ENCODE assay signal across 9 mouse cellular contexts in the genomic region with DNA sequence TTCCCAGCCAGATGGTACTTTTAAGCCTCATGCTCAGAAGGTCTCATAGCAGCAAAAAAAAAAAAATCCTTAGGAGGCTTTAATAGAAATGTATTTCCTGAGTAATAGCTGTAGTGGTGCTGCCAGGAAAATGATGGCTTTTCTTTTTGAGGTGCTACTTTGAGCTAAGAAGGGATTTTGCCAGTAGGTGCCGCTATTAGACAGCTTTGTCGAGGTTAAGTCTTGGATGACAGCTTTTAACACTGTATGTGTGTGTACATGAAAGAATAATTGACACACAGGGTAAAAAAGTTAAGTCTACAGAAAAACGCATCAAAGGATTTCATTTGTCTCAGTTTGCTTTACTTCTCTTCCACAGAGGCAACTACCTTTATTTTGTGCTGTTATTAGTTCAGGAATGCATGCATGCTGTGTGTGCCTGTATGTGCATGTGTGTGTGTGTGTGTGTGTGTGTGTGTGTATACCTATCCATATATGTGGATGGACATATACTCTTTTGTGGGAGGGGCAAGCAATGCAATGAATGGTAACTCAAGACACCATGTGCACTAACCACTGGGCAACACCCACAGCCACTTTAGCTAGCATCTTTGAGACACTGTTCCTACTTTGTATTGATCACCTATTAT. TPM values are rescaled to one million over a fixed set of nuclear protein-coding genes. Genes with fewer than 3 reads are reported as not detected.
DNase-seq lines count a peak whose midpoint lies in the region; ATAC-seq and TF ChIP-seq lines count a peak whose summit lies in the region.
"Had no signal": no experiment of that assay in that cellular context is flagged by ENCODE, and none has a peak within 500 bp of the region (broad histone marks: within the 10 kb centered on the region; RNA-seq: fewer than 3 reads in every experiment).

No protein-coding gene starts in this region.

- H3K27ac ChIP-seq in kidney, adult 2 months (ENCODE audit: insufficient read depth, low read depth, low read length), result no peak overlapping the region
- H3K27ac ChIP-seq in kidney, embryonic 14.5 days (ENCODE audit: low read depth, low read length), result no peak overlapping the region
- H3K27ac ChIP-seq in cerebellum, adult 2 months (ENCODE audit: insufficient read depth, low read length), result no peak overlapping the region
- H3K27ac ChIP-seq in hindbrain, embryonic 16.5 days (ENCODE audit: low read depth, low read length), result no peak overlapping the region
- H3K27ac ChIP-seq in intestine, embryonic 16.5 days (ENCODE audit: low read length), result no peak overlapping the region
- H3K27ac ChIP-seq: embryonic facial prominence, embryonic 15.5 days had no signal

- H3K4me3 ChIP-seq in kidney, adult 2 months (ENCODE audit: insufficient read depth, low read depth, low read length), result no peak overlapping the region
- no peak overlapping the region for H3K4me3 ChIP-seq in kidney, embryonic 14.5 days (ENCODE audit: low read length)
- H3K4me3 ChIP-seq in cerebellum, adult 2 months (replicated peaks; ENCODE audit: insufficient read depth, low read depth, low read length), result no peak overlapping the region
- H3K4me3 ChIP-seq in hindbrain, embryonic 16.5 days (ENCODE audit: low read length), result no peak overlapping the region
- H3K4me3 ChIP-seq in intestine, embryonic 16.5 days (ENCODE audit: low read length), result no peak overlapping the region
- H3K4me3 ChIP-seq: embryonic facial prominence, embryonic 15.5 days had no signal

- TF ChIP-seq POLR2A in kidney, adult 2 months (IDR thresholded peaks at IDR 0.05; ENCODE audit: low read depth, low read length), result no peak
- no peak for TF ChIP-seq POLR2A in cerebellum, adult 2 months (IDR thresholded peaks at IDR 0.05; ENCODE audit: borderline replicate concordance, insufficient read depth, low read length)

- no peak overlapping the region for H3K9ac ChIP-seq in kidney, embryonic 14.5 days (ENCODE audit: low read depth, low read length)
- H3K9ac ChIP-seq in hindbrain, embryonic 16.5 days (ENCODE audit: low read depth, low read length), result no peak overlapping the region
- H3K9ac ChIP-seq in intestine, embryonic 16.5 days (ENCODE audit: low read depth, low read length), result no peak overlapping the region
- H3K9ac ChIP-seq: embryonic facial prominence, embryonic 15.5 days had no signal

- H3K27me3 ChIP-seq in kidney, adult 2 months (replicated peaks; ENCODE audit: control insufficient read depth, insufficient read depth, low read length), result no peaks in the 10 kb centered on the region
- H3K27me3 ChIP-seq in kidney, embryonic 14.5 days (ENCODE audit: control insufficient read depth, insufficient read depth, low read length), result no peaks in the 10 kb centered on the region
- H3K27me3 ChIP-seq in cerebellum, adult 2 months (ENCODE audit: control insufficient read depth, insufficient read depth, low read length), result no peaks in the 10 kb centered on the region
- H3K27me3 ChIP-seq in hindbrain, embryonic 16.5 days (replicated peaks; ENCODE audit: control insufficient read depth, insufficient read depth, low read length), result no peaks in the 10 kb centered on the region
- H3K27me3 ChIP-seq in intestine, embryonic 16.5 days (replicated peaks; ENCODE audit: control insufficient read depth, insufficient read depth, low read length), result no peaks in the 10 kb centered on the region
- H3K27me3 ChIP-seq: embryonic facial prominence, embryonic 15.5 days had no signal

- ATAC-seq in kidney, embryonic 14.5 days (ENCODE audit: low FRiP score, low TSS enrichment), result no peak
- peak; percentile 70 for ATAC-seq in hindbrain, embryonic 16.5 days
- ATAC-seq in intestine, embryonic 16.5 days, result no peak

- H3K4me1 ChIP-seq in kidney, adult 2 months (ENCODE audit: control insufficient read depth, insufficient read depth, low read length), result no peaks in the 10 kb centered on the region
- H3K4me1 ChIP-seq in kidney, embryonic 14.5 days (ENCODE audit: control insufficient read depth, insufficient read depth, low read length), result no peaks in the 10 kb centered on the region
- no peaks in the 10 kb centered on the region for H3K4me1 ChIP-seq in cerebellum, adult 2 months (ENCODE audit: control insufficient read depth, insufficient read depth, low read length)
- H3K4me1 ChIP-seq in hindbrain, embryonic 16.5 days (ENCODE audit: control insufficient read depth, insufficient read depth, low read depth, low read length), result no peaks in the 10 kb centered on the region
- H3K4me1 ChIP-seq in intestine, embryonic 16.5 days (ENCODE audit: control insufficient read depth, insufficient read depth, low read length), result no peaks in the 10 kb centered on the region
- H3K4me1 ChIP-seq: embryonic facial prominence, embryonic 15.5 days had no signal

- H3K4me2 ChIP-seq in kidney, embryonic 14.5 days (replicated peaks; ENCODE audit: low read depth, low read length), result no peak overlapping the region
- no peak overlapping the region for H3K4me2 ChIP-seq in hindbrain, embryonic 16.5 days (ENCODE audit: low read length)
- no peak overlapping the region for H3K4me2 ChIP-seq in intestine, embryonic 16.5 days (ENCODE audit: low read depth, low read length)
- H3K4me2 ChIP-seq: embryonic facial prominence, embryonic 15.5 days had no signal

- H3K9me3 ChIP-seq in kidney, embryonic 14.5 days (ENCODE audit: control insufficient read depth, low read length), result no peaks in the 10 kb centered on the region
- no peaks in the 10 kb centered on the region for H3K9me3 ChIP-seq in hindbrain, embryonic 16.5 days (ENCODE audit: control insufficient read depth, low read length)
- no peaks in the 10 kb centered on the region for H3K9me3 ChIP-seq in intestine, embryonic 16.5 days (ENCODE audit: control insufficient read depth, low read length)
- H3K9me3 ChIP-seq: embryonic facial prominence, embryonic 15.5 days had no signal

- DNase-seq in kidney, adult 2 months, result peak; percentile 38
- DNase-seq in MEL-GATA-1-ER (ENCODE audit: extremely low read depth, low read depth), result peak; percentile 24
- DNase-seq in cerebellum, adult 2 months, result peak; percentile 16 to 43
- peak; percentile 56 for DNase-seq in lung, postnatal 10 days
- DNase-seq in skeletal muscle tissue, adult 2 months (ENCODE audit: low read depth, low spot score), result peak; percentile 0

- H3K36me3 ChIP-seq in kidney, adult 2 months (ENCODE audit: control insufficient read depth, insufficient read depth, low read length), result no peaks in the 10 kb centered on the region
- H3K36me3 ChIP-seq in kidney, embryonic 14.5 days (ENCODE audit: control insufficient read depth, insufficient read depth, low read length), result no peaks in the 10 kb centered on the region
- H3K36me3 ChIP-seq in hindbrain, embryonic 16.5 days (ENCODE audit: control insufficient read depth, insufficient read depth, low read length), result no peaks in the 10 kb centered on the region
- no peaks in the 10 kb centered on the region for H3K36me3 ChIP-seq in intestine, embryonic 16.5 days (ENCODE audit: control insufficient read depth, insufficient read depth, low read length)
- H3K36me3 ChIP-seq: embryonic facial prominence, embryonic 15.5 days had no signal

- 16% methylated on average over 3 of the region's 3 CpGs for WGBS in kidney, adult 2 months
- WGBS in kidney, embryonic 14.5 days, result 41% methylated on average over 3 of the region's 3 CpGs
- WGBS in cerebellum, adult 2 months, result 30% methylated on average over 3 of the region's 3 CpGs
- 24% methylated on average over 3 of the region's 3 CpGs for WGBS in hindbrain, embryonic 16.5 days
- 31% methylated on average over 3 of the region's 3 CpGs for WGBS in intestine, embryonic 16.5 days

- TF ChIP-seq CTCF in kidney, adult 2 months (conservative IDR thresholded peaks at IDR 0.05; ENCODE audit: insufficient read depth, insufficient read length, low read depth, low read length), result 0 out of 2 replicates have a peak, but pooled peaks have one; percentile 5
- TF ChIP-seq CTCF in cerebellum, adult 2 months (IDR thresholded peaks at IDR 0.05; ENCODE audit: borderline replicate concordance, insufficient read depth, low read depth, low read length), result no peak

RNA-seq across cellular contexts. Expression of a gene that starts 14.5 kb away (rescaled TPM):
- 399 and 544 TPM in 2 replicates for polyA plus RNA-seq in kidney, adult 2 months (2012; rRNA removed)
- polyA plus RNA-seq in kidney, embryonic 14.5 days (2014; fragmentation: Nextera tagmentation; extraction: Ambion mirVana), result 43.6 and 48.7 TPM in 2 replicates
- 0.29 TPM in 1 of 2 replicates, not detected in the other for polyA plus RNA-seq in cerebellum, adult 2 months (2012; rRNA removed)
- 0.62 and 1.7 TPM in 2 replicates for polyA plus RNA-seq in hindbrain, embryonic 16.5 days (2015; fragmentation: Nextera tagmentation; extraction: Ambion mirVana)
- 305 and 338 TPM in 2 replicates for polyA plus RNA-seq in intestine, embryonic 16.5 days (2015; fragmentation: Nextera tagmentation; extraction: Ambion mirVana)

RNA-seq across cellular contexts. Expression of a gene that starts 48.9 kb away (rescaled TPM):
- polyA plus RNA-seq in kidney, adult 2 months (2012; rRNA removed), result 27.3 TPM in 2 replicates
- polyA plus RNA-seq in kidney, embryonic 14.5 days (2014; fragmentation: Nextera tagmentation; extraction: Ambion mirVana), result 76.3 and 102 TPM in 2 replicates
- polyA plus RNA-seq in cerebellum, adult 2 months (2012; rRNA removed), result 89.1 and 90.7 TPM in 2 replicates
- polyA plus RNA-seq in hindbrain, embryonic 16.5 days (2015; fragmentation: Nextera tagmentation; extraction: Ambion mirVana), result 91.1 and 99.1 TPM in 2 replicates
- 54.7 and 69.4 TPM in 2 replicates for polyA plus RNA-seq in intestine, embryonic 16.5 days (2015; fragmentation: Nextera tagmentation; extraction: Ambion mirVana)

Comparison
In these comparisons a context has a peak if more than half of its experiments do, and no peak if none do; other contexts are left out.
1. DNase-seq: peak in every context shown above with its lines; median percentile 56 in lung, postnatal 10 days; 38 in kidney, adult 2 months; 30 in cerebellum, adult 2 months; 24 in MEL-GATA-1-ER; 0 in skeletal muscle tissue, adult 2 months.
2. RNA of a gene that starts 14.5 kb away (polyA plus RNA-seq): 399 to 544 TPM in kidney, adult 2 months, 305 to 338 TPM in intestine, embryonic 16.5 days and 43.6 to 48.7 TPM in kidney, embryonic 14.5 days; 0.62 to 1.7 TPM in hindbrain, embryonic 16.5 days and 0.29 TPM in cerebellum, adult 2 months; every median in the first group is over 10 times any median in the second.